Mouse (Mus musculus) mouse trophoblast stem cell (cell line): Measurements from ENCODE around the gene Cd3e.

Experiments
- in situ Hi-C, 2 experiments: fragments of 300-500 bp; cut with MseI, MboI; formaldehyde crosslinking; loops; 2 replicates in 1 of 2; 3 replicates in 1 of 2; pipeline ENCODE4 v1.15.1; 2025

Gene Cd3e

DNA sequence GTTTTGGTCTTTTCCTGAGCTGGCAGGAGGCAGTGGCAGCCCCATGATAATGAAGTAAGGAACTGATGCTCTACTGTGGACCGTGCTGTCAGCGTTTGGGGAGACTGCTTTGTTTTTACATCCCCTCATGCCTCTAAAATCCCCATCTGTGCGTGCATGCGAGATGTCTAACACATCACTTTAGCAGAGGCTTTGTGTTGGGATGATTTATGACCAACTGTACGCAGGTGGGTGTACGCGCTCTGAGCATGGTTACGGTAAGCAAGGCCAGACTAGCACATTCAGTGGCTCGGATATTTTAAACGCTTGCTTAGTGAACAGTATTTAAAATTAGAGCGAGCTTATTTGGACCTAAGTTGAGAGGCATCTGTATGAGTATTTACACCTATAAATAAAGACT is 8.6 kb upstream of the Cd3e start:
- in situ Hi-C loops = no loop called here

DNA sequence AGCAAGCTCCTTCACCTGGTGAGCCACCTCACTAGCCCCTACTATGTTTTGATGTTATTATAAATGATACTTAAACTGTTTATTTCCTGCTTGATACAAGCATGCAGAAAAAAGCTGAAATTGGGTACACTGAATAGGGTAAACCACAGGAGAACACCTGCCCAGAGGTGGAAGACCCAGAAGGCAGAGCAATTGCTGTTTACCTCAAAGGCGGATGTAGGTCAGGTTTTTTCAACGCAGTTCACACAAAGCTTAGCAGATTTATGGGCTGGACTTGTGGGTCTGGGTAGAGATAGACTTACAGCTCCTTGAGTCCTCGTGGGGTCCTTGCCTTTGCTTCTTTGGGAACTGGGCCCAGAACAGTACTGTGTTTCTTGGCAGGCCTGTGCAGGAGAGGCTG is 6.4 kb upstream of the Cd3e start:
- in situ Hi-C loops = no loop called here

DNA sequence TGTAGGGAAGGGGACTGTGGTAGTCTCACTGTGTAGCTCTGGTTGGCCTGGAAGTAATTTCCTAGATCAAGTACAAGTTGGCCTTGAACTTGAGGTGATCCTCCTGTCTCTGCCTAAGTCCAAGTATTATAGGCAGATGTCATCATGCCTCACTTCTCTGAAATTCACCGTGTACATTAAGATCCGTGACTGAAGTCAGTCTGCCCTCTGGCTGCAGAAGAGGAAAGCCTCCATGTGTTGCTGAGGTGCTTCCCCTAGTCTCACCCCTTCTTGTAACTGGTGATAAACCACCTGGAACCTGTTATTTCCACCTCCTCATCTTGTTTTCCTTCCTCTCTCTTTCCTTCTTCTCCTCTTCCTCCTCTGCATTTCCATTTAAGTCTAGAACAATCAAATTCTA is 5.5 kb upstream of the Cd3e start:
- in situ Hi-C loops = no loop called here

GRCm38 (mm10) chr9:45011291-45011690 is 1.9 kb upstream of the Cd3e start:
- in situ Hi-C loops = no loop called here

DNA sequence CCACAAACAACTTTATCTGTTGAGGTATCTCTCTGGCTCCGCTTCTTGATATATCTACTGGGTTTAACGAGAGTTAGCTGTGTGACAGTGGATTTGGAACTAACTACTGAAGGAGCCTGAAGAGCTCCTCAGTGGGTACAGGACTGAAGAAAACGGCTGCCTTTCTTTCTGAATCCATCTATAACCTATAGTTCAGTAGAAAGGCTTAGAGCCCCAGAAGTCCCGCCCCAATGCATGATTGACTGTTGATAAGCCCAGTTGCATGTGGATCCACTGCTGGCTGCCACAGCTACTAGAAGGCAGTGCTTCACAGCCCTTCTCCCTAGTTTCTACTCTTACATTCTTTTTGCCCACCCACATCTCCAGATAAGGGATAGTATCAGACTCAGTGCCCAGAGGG is 1.0 kb upstream of the Cd3e start:
- in situ Hi-C loops = no loop called here

GRCm38 (mm10) chr9:45008342-45008741 is 1.1 kb downstream of the Cd3e start:
- in situ Hi-C loops = loop anchor here in 1 of 2 experiments (5.0 kb wide), 1 partner anchor 36 kb away; no protein-coding TSS in a partner anchor

GRCm38 (mm10) chr9:45007404-45007803 is 2.0 kb downstream of the Cd3e start:
- in situ Hi-C loops = loop anchor here in 1 of 2 experiments (5.0 kb wide), 1 partner anchor 35 kb away; no protein-coding TSS in a partner anchor

GRCm38 (mm10) chr9:45000249-45000648 is 9.2 kb downstream of the Cd3e start:
- in situ Hi-C loops = no loop called here

GRCm38 (mm10) chr9:44999776-45000175 is 9.7 kb downstream of the Cd3e start:
- in situ Hi-C loops = no loop called here

- in situ Hi-C loops = no loop called here
These were observed 10.3 kb downstream of the Cd3e start for GRCm38 (mm10) chr9:44999171-44999570.

GRCm38 (mm10) chr9:44998138-44998537 is 11.3 kb downstream of the Cd3e start:
- in situ Hi-C loops = no loop called here

GRCm38 (mm10) chr9:44996590-44996989 is 12.8 kb downstream of the Cd3e start:
- in situ Hi-C loops = no loop called here

DNA sequence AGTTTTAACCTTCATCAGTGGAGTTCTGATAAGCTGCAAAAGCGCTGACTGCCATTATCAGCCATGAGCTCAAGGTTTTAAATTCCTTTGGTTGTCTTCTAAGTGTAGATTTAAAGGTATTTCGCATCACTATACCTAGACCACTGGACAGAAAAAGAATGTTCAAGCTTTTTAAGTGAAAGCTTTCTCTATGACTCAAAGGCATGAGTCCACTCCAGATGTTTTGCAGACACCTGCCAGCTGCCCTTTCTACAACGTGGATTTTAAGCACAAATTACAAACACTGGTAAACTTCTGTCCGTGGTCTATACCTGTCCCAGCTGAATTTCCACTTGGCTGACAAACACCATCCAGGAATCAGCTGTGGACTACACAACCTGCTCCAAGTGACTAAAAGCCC is 14.5 kb downstream of the Cd3e start:
- in situ Hi-C loops = no loop called here

DNA sequence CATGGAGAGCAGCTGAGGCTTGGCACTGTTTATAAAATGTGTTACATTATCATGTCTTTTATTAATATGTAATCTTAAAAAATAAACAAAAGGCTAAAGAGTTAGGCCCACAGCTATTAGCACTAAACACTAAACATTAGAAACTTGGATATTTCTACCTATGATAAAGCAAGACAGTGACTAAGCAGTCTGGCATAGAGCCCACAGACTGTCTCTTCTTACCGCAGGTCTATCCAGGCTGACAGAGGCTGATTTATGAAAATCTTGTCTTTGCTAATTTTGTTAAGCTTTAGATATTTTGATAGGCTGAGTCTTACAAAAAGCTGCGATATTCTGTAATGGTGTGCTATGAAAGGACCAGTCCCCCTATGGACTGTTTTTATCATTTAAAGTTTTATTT is 16.2 kb downstream of the Cd3e start:
- in situ Hi-C loops = no loop called here

DNA sequence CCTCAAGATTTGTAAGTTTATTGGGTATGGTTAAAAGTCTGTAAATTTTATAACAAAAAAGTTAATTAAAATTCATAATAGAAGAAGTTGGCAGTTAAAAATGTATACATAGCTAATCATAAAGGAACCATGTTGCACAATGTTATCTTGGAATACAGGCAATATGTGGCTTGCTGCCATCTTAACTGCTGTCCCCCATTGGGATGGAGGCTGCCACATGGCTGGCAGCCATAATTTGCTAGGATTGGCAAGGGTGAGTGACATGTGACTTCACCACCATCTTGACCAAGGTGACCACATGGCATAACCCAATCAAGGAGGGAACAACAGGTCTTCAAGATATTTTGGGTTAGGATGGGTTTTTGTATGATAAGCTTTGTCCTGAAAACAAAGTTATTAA is 17.2 kb downstream of the Cd3e start:
- in situ Hi-C loops = no loop called here

GRCm38 (mm10) chr9:44991821-44992220 is 17.6 kb downstream of the Cd3e start:
- in situ Hi-C loops = no loop called here

DNA sequence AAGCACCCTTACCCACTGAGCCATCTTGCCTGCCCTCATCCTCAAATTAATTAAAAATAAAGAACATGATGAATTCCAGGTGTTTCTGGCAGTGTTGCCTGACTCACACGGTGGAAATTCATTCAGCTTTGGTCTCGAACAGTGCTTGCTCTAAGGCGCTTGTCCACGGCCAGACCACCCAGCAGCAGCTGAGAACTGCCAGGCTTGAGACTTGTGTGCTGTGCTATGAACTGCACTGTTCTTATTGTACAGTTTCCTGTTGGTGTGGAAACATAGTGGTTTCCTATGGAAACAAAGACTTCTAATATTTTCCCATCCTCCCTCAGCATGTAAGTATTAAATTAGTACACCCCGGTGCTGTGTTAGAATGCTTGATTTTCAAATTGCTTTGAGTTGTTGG is 22.5 kb downstream of the Cd3e start:
- in situ Hi-C loops = no loop called here

DNA sequence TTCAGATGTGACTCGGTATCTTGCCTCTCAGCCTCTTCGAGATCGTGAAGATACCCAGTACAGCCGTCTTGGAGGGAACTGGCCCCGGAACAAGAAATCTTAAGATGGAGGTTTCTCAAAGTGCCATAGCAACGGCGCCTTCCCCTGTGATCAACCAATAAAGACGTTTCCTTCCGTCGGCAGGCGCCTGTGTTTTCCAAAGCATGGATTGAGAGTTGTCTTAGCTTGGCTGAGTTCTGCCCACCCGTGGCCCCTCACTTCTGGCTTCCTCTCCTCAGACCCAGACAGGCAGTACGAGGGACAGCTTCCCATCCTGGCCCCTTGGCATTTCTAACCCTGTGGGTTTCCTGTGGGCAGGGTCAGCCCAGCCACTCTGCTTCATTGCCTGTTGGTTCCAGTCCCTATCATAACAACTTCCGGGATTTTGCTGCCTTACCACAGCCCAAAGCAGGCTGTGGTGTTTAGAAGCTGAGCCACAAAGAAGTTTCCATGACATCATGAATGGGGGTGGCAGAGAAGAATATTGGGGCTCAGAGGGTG is 23.1 kb downstream of the Cd3e start:
- in situ Hi-C loops = no loop called here

DNA sequence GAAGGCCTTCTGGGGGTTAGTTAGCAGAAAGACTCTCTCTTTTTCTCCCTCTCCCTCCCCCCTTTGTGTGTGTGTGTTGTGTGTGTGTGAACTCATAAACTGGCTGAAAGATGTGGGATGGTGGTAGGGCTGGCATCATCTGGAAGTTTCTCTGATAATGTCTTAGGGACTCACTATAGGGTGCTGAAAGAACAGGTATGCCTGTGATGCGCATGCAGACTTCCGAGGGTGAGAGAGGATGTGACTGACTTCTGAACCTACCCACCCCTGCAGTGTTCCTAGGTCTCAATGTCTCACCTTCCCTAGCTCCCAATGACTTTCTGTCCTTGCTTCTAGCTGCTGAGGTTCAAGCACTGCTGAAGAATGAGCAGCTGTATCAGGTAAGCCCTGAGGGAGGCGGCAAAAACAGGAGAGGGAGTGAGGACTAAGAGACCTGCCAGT is 23.7 kb downstream of the Cd3e start:
- in situ Hi-C loops = no loop called here

DNA sequence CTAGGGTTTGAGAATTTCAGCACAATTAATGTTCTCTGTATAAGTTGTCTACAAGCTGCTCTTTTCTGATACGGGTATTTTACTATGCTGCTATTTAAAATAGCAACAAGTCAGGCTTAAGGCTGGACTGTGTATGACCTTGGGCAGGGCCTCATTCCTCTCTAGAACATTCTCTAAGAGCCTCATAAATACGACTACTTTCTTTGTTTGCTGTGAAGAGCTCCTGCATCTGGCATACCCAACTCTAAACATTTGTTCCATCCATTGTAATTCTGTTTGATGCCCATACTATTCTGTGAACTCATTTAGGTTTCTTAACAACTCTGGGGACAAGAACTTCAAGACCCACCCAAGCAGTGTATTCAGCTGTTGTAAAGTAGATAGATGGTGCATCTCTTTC is 26.4 kb downstream of the Cd3e start:
- in situ Hi-C loops = no loop called here

DNA sequence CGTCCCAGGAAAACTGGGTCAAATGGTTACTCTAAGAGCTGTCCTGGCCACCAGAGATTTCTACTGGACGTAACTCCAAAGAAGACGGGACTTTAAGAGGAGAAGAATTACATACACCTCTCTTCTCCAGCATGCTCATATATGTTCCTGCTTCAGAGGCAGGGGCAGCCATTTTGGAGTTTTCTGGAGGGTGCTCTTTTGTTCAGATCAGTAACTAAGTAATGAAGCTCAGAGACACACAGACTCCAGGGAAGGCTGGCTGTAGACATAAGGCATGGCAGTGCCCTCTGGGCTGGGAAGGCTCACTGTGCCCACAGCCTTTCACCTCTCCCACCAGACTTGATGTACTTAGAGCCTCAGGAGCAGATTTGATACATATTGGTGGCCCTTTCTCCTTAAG is 26.9 kb downstream of the Cd3e start:
- in situ Hi-C loops = no loop called here

DNA sequence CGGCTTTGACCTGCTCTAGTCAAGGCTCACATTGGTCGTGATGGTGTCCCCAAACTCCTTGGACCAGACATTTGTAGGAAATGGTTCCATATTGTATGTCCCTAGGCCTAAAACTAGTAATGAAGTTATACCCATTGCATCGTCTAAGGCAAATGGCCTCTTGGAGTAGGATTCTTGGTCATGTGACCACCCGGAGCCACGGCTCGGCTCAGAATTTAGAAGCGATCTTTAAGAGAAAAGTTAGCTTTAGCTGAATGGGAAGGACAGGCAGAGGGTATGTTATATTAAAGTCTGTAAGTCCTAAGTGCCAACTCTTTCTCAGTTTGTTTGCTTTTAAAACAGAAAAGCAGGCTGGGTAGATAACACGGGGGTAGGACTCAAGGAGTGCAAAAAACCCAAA is 27.3 kb downstream of the Cd3e start:
- in situ Hi-C loops = no loop called here

DNA sequence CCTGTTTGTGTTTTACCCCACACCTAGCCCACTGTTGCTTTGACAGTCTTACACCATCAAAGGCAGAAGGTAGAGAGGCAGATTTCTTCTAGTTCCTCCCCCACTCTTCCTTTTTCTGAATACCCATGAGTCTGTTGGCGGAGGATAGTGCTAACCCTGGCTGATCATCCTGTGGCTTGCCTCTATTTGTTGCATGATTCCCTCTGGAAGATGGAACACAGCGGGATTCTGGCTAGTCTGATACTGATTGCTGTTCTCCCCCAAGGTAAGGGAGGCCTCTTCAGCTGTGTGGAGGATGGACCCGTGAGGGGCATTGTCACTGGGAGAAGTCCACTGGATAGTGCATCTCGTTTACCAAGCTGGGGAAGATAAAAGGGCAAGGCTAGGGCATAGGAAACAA is 27.8 kb downstream of the Cd3e start, which contains the start of gene Cd3d:
TSS of gene Cd3d (plus strand) at position 111 of the 400 bp plus-strand sequence.
- in situ Hi-C loops = no loop called here

- in situ Hi-C loops = no loop called here
These were observed 28.3 kb downstream of the Cd3e start for GRCm38 (mm10) chr9:44981104-44981503.
